Mouse (Mus musculus): ENCODE data around the gene Tubb3. TPM values are rescaled to one million over a fixed set of nuclear protein-coding genes. Genes with fewer than 3 reads are reported as not detected.
"Not testable (repeated sequence)": the region's sequence is repeated elsewhere in the genome, so short reads cannot be mapped to it uniquely, and the experiment has no call there.

Tubb3 gene
- total RNA-seq, 2 experiments from 2014 or later, result 0.20 TPM; not detected in 1

GRCm38 (mm10) chr8:123411781-123412327 is 630 bp downstream of the Tubb3 start:
- intact Hi-C loops (cut with DNase I), result no loop called here
- DNase-seq, result no peak

- intact Hi-C loops (cut with DNase I), result no loop called here
- DNase-seq, result no peak
Observed at GRCm38 (mm10) chr8:123412560-123413170, 1.4 kb downstream of the Tubb3 start.

- no peak for DNase-seq
- intact Hi-C loops (cut with DNase I), result loop anchor here (1.0 kb wide), 1 partner anchor 120 kb away; no protein-coding TSS in a partner anchor
Observed at GRCm38 (mm10) chr8:123414255-123414654, 3.0 kb downstream of the Tubb3 start.

GRCm38 (mm10) chr8:123414997-123415696 is 3.9 kb downstream of the Tubb3 start:
- not testable (repeated sequence) for DNase-seq
- intact Hi-C loops (cut with DNase I), result loop anchor here (1.0 kb wide), 1 partner anchor 121 kb away; no protein-coding TSS in a partner anchor

- intact Hi-C loops (cut with DNase I), result no loop called here
- DNase-seq, result no peak
Observed at GRCm38 (mm10) chr8:123415967-123416943, 5.0 kb downstream of the Tubb3 start.

GRCm38 (mm10) chr8:123416944-123417555 is 5.8 kb downstream of the Tubb3 start:
- no peak for DNase-seq
- intact Hi-C loops (cut with DNase I), result no loop called here

- DNase-seq, result no peak
- intact Hi-C loops (cut with DNase I), result no loop called here
Observed at GRCm38 (mm10) chr8:123419711-123420110, 8.5 kb downstream of the Tubb3 start.

GRCm38 (mm10) chr8:123420525-123421281 is 9.5 kb downstream of the Tubb3 start:
- DNase-seq, result no peak
- intact Hi-C loops (cut with DNase I), result no loop called here

GRCm38 (mm10) chr8:123421325-123421724 is 10.1 kb downstream of the Tubb3 start:
- DNase-seq, result no peak
- intact Hi-C loops (cut with DNase I), result no loop called here

GRCm38 (mm10) chr8:123422056-123422780 is 11.0 kb downstream of the Tubb3 start:
- peak in 1 of 2 experiments; percentile 34 for DNase-seq
- intact Hi-C loops (cut with DNase I), result no loop called here

GRCm38 (mm10) chr8:123422781-123423159 is 11.5 kb downstream of the Tubb3 start:
- intact Hi-C loops (cut with DNase I), result no loop called here
- no peak for DNase-seq

GRCm38 (mm10) chr8:123423441-123423840 is 12.2 kb downstream of the Tubb3 start, which contains the start of gene Def8:
TSS of gene Def8 (plus strand) at chr8:123423527.
- no peak for DNase-seq
- intact Hi-C loops (cut with DNase I), result no loop called here

- intact Hi-C loops (cut with DNase I), result no loop called here
- no peak for DNase-seq
Observed at GRCm38 (mm10) chr8:123426511-123427509, 15.6 kb downstream of the Tubb3 start.

GRCm38 (mm10) chr8:123427639-123428275 is 16.5 kb downstream of the Tubb3 start:
- intact Hi-C loops (cut with DNase I), result no loop called here

GRCm38 (mm10) chr8:123428343-123428893 is 17.2 kb downstream of the Tubb3 start:
- no peak for DNase-seq
- intact Hi-C loops (cut with DNase I), result no loop called here

More at GRCm38 (mm10) chr8:123427639-123428275, 16.5 kb downstream of the Tubb3 start:
- DNase-seq, result no peak

- DNase-seq, result no peak
- intact Hi-C loops (cut with DNase I), result no loop called here
Observed at GRCm38 (mm10) chr8:123428939-123429721, 17.9 kb downstream of the Tubb3 start.
